Mouse (Mus musculus) embryonic fibroblast, embryonic 13.5 days (primary cell): ENCODE results near the gene Kcnj12.

Source experiments
- CTCF ChIP-seq: IDR thresholded peaks from 2 replicates; pipeline ENCODE4 v1.5.1; 2011; ENCODE audit warnings: mild to moderate bottlenecking, control low read depth, low read length, moderate library complexity, borderline replicate concordance; ENCODE audit not compliant: insufficient read depth
- POLR2A ChIP-seq: IDR thresholded peaks from 2 replicates; pipeline ENCODE4 v1.6.1; 2011; ENCODE audit warnings: low read depth, mild to moderate bottlenecking, control low read depth, low read length, moderate library complexity

- TF ChIP-seq POLR2A (no peak), CTCF (no peak)
Measured at GRCm38 (mm10) chr11:61044741-61045140, 22.4 kb downstream of the Kcnj12 start.
